Mouse (Mus musculus) heart, embryonic 14.5 days (tissue): Measurements from ENCODE around the gene Defb3. TPM values are rescaled to one million over a fixed set of nuclear protein-coding genes. Genes with fewer than 3 reads are reported as not detected.
"Not testable (repeated sequence)": the region's sequence is repeated elsewhere in the genome, so short reads cannot be mapped to it uniquely, and the experiment has no call there.

Source experiments
- ATAC-seq: fragments of 200-750 bp; cut with Nextera tagmentation; 2 replicates; pipeline ENCODE4 v1.8.0; 2017; ENCODE audit warnings: low read depth, moderate TSS enrichment; ENCODE audit not compliant: insufficient number of reproducible peaks, insufficient read depth, low FRiP score
- H3K27ac ChIP-seq, 2 experiments: fragments of 200-500 bp in 1 of 2; fragments of 300-500 bp in 1 of 2; sonication (generic) in 1 of 2; replicated peaks in 1 of 2; 2 replicates each; pipeline ENCODE4 v1.5.1; 2012 to 2014; ENCODE audit warnings: low read depth in 2 of 2, low read length in 2 of 2, control low read depth in 1 of 2, mild to moderate bottlenecking in 1 of 2, mixed read lengths in 1 of 2; ENCODE audit not compliant: control insufficient read depth in 1 of 2, insufficient read depth in 1 of 2
- H3K27me3 ChIP-seq: fragments of 300-500 bp; sonication (generic); 2 replicates; pipeline ENCODE4 v1.6.1; 2014; ENCODE audit warnings: mild to moderate bottlenecking, low read length, control low read depth; ENCODE audit not compliant: control insufficient read depth, insufficient read depth
- H3K36me3 ChIP-seq: fragments of 300-500 bp; sonication (generic); 2 replicates; pipeline ENCODE4 v1.6.1; 2014; ENCODE audit warnings: mild to moderate bottlenecking, control low read depth, low read length, mixed read lengths; ENCODE audit not compliant: control insufficient read depth, insufficient read depth
- H3K4me1 ChIP-seq, 2 experiments: fragments of 200-500 bp in 1 of 2; fragments of 300-500 bp in 1 of 2; sonication (generic) in 1 of 2; 2 replicates each; pipeline ENCODE4 v1.6.1; 2012 to 2014; ENCODE audit warnings: low read length in 2 of 2, control low read depth in 1 of 2, mixed read lengths in 1 of 2; ENCODE audit not compliant: control insufficient read depth in 2 of 2, insufficient read depth in 2 of 2
- H3K4me2 ChIP-seq: fragments of 300-500 bp; sonication (generic); 2 replicates; pipeline ENCODE4 v1.6.1; 2014; ENCODE audit warnings: mild to moderate bottlenecking, low read length
- H3K4me3 ChIP-seq, 2 experiments: fragments of 200-500 bp in 1 of 2; fragments of 300-500 bp in 1 of 2; sonication (generic) in 1 of 2; 2 replicates each; pipeline ENCODE4 v1.5.1; 2012 to 2014; ENCODE audit warnings: low read length in 2 of 2, mild to moderate bottlenecking in 2 of 2, control low read depth in 1 of 2, low read depth in 1 of 2, moderate library complexity in 1 of 2; ENCODE audit not compliant: control insufficient read depth in 1 of 2, insufficient read depth in 1 of 2
- H3K9ac ChIP-seq: fragments of 300-500 bp; sonication (generic); 2 replicates; pipeline ENCODE4 v1.6.1; 2014; ENCODE audit warnings: mild to moderate bottlenecking, low read length
- H3K9me3 ChIP-seq: fragments of 300-500 bp; sonication (generic); 2 replicates; pipeline ENCODE4 v1.6.1; 2016; ENCODE audit warnings: low read length, control low read depth; ENCODE audit not compliant: control insufficient read depth
- WGBS: fragments of 180-500 bp; shearing (Covaris S2); extraction: QIAGEN DNeasy Blood & Tissue Kit; methylation state at CpG from one replicate; pipeline ENCODE4 v1.1.7; 2014; 5-methylcytosine and 5-hydroxymethylcytosine counted together
- polyA plus RNA-seq: library from polyadenylated mRNA; unstranded; fragments of >200 nt; fragmentation: Nextera tagmentation; extraction: Ambion mirVana; gene quantifications from 2 replicates; pipeline ENCODE4 v1.2.1, GENCODE M21; 2014

Gene Defb3
- polyA plus RNA-seq: not detected in 2 replicates

GRCm38 (mm10) chr8:19293060-19293459 is at the start of gene Defb3:
Defb3 (plus strand) TSS chr8:19293360.
- not testable (repeated sequence) for ATAC-seq, H3K9ac ChIP-seq

GRCm38 (mm10) chr8:19247280-19247679 is 45.9 kb upstream of the Defb3 start, which contains the start of gene Defb5:
Defb5 (plus strand) TSS chr8:19247580.
- WGBS: 75% methylated on average over 5 of the region's 5 CpGs
- no peaks in the 10 kb centered on the region for H3K36me3 ChIP-seq
- no peaks in the 10 kb centered on the region for H3K27me3 ChIP-seq
- ATAC-seq: no peak
- no peak within 1 kb of the TSS for H3K4me3 ChIP-seq
- H3K27ac ChIP-seq: no peak within 1 kb of the TSS
- no peak within 1 kb of the TSS for H3K4me2 ChIP-seq
- no peak within 1 kb of the TSS for H3K9ac ChIP-seq
- H3K9me3 ChIP-seq: no peaks in the 10 kb centered on the region
- no peaks in the 10 kb centered on the region for H3K4me1 ChIP-seq

More at GRCm38 (mm10) chr8:19293060-19293459, at the start of gene Defb3:
- H3K36me3 ChIP-seq, H3K4me3 ChIP-seq, H3K27ac ChIP-seq, H3K9me3 ChIP-seq, H3K4me2 ChIP-seq, H3K4me1 ChIP-seq, H3K27me3 ChIP-seq: not testable (repeated sequence)
- WGBS: 36% methylated on average over 2 of the region's 2 CpGs

- H3K4me1 ChIP-seq: no peaks in the 10 kb centered on the region
- H3K9me3 ChIP-seq: peaks cover 5% of the 10 kb centered on the region; the same call in 1 of the 2 replicates
- ATAC-seq: no peak
- no peaks in the 10 kb centered on the region for H3K36me3 ChIP-seq
- H3K4me3 ChIP-seq: no peak overlapping the region
- H3K9ac ChIP-seq: no peak overlapping the region
- H3K27me3 ChIP-seq: no peaks in the 10 kb centered on the region
- no peak overlapping the region for H3K4me2 ChIP-seq
- no peak overlapping the region for H3K27ac ChIP-seq
These were observed 35.0 kb upstream of the Defb3 start for GRCm38 (mm10) chr8:19258136-19258535.

GRCm38 (mm10) chr8:19259667-19260066 is 33.5 kb upstream of the Defb3 start:
- H3K4me1 ChIP-seq: no peaks in the 10 kb centered on the region
- ATAC-seq: no peak
- no peak overlapping the region for H3K27ac ChIP-seq
- H3K9me3 ChIP-seq: no peaks in the 10 kb centered on the region
- no peaks in the 10 kb centered on the region for H3K36me3 ChIP-seq
- no peak overlapping the region for H3K4me3 ChIP-seq
- H3K9ac ChIP-seq: no peak overlapping the region
- H3K27me3 ChIP-seq: no peaks in the 10 kb centered on the region
- 40% methylated on average over 3 of the region's 3 CpGs for WGBS
- no peak overlapping the region for H3K4me2 ChIP-seq

GRCm38 (mm10) chr8:19298361-19298760 is 5.2 kb downstream of the Defb3 start:
- not testable (repeated sequence) for ATAC-seq, H3K36me3 ChIP-seq, H3K9me3 ChIP-seq, H3K27me3 ChIP-seq, H3K4me1 ChIP-seq, H3K4me3 ChIP-seq, H3K4me2 ChIP-seq, H3K27ac ChIP-seq, H3K9ac ChIP-seq
- 44% methylated on average over 3 of the region's 3 CpGs for WGBS

GRCm38 (mm10) chr8:19331836-19332235 is 38.7 kb downstream of the Defb3 start:
- Histone ChIP-seq H3K4me3 (no peak overlapping the region), H3K9me3 (no peaks in the 10 kb centered on the region), H3K4me1 (no peaks in the 10 kb centered on the region), H3K9ac (no peak overlapping the region), H3K4me2 (no peak overlapping the region), H3K27me3 (no peaks in the 10 kb centered on the region), H3K36me3 (no peaks in the 10 kb centered on the region), H3K27ac (no peak overlapping the region)
- ATAC-seq: no peak
- WGBS: 4% methylated on average over 3 of the region's 3 CpGs

Other genes with a start within 250 kb of the Defb3 start
- not detected in 2 replicates for gene Defb39, start 228.6 kb upstream of the Defb3 start, polyA plus RNA-seq
- not detected in 2 replicates for gene Defb12, start 178.5 kb upstream of the Defb3 start, polyA plus RNA-seq
- gene Defb34, start 169.6 kb upstream of the Defb3 start, polyA plus RNA-seq: not detected in 2 replicates
- not detected in 2 replicates for gene Gm45826, start 152.6 kb upstream of the Defb3 start, polyA plus RNA-seq
- gene Defb14, start 99.0 kb upstream of the Defb3 start, polyA plus RNA-seq: not detected in 2 replicates
- gene Defb4, start 94.7 kb upstream of the Defb3 start, polyA plus RNA-seq: not detected in 2 replicates
- not detected in 2 replicates for gene Defb6, start 67.9 kb upstream of the Defb3 start, polyA plus RNA-seq
- not detected in 2 replicates for gene Defb46, start 53.4 kb upstream of the Defb3 start, polyA plus RNA-seq
- gene Defb5, start 45.8 kb upstream of the Defb3 start, polyA plus RNA-seq: not detected in 2 replicates
- gene Defb8, start 154.2 kb downstream of the Defb3 start, polyA plus RNA-seq: not detected in 2 replicates
- gene Defb7, start 201.7 kb downstream of the Defb3 start, polyA plus RNA-seq: not detected in 2 replicates